Mouse (Mus musculus) myocyte (in vitro differentiated cells): ENCODE measurements at regions not wholly inside any gene's neighbourhood (a gene's known extent, or its start where the extent isn't known, plus 50 kb on each side); places are given as distances from the start of the nearest gene placed in this dataset.

Source experiments
- H3K27me3 ChIP-seq: one replicate; pipeline ENCODE4 v1.6.1; 2011; ENCODE audit not compliant: control insufficient read depth, insufficient read depth, insufficient read length
- H3K36me3 ChIP-seq: one replicate; pipeline ENCODE4 v1.6.1; 2011; ENCODE audit not compliant: control insufficient read depth, insufficient read depth
- H3K4me2 ChIP-seq: one replicate; pipeline ENCODE4 v1.6.1; 2011; ENCODE audit warnings: low read depth, control low read depth
- H3K4me3 ChIP-seq: one replicate; pipeline ENCODE4 v1.5.1; 2011; ENCODE audit warnings: mild to moderate bottlenecking, control low read depth, moderate library complexity
- H3K79me2 ChIP-seq: one replicate; pipeline ENCODE4 v1.6.1; 2011; ENCODE audit not compliant: control insufficient read depth, insufficient read depth
- H3ac ChIP-seq: one replicate; pipeline ENCODE4 v1.6.1; 2011; ENCODE audit not compliant: control insufficient read depth, insufficient read length
- CEBPB ChIP-seq: IDR thresholded peaks from 2 replicates; pipeline ENCODE4 v1.6.1; 2011; ENCODE audit warnings: mild to moderate bottlenecking, moderate library complexity; ENCODE audit not compliant: poor library complexity, insufficient read depth, severe bottlenecking
- E2F4 ChIP-seq: IDR thresholded peaks from one replicate; pipeline ENCODE4 v1.6.1; 2011; ENCODE audit warnings: mild to moderate bottlenecking, control low read depth, moderate library complexity; ENCODE audit not compliant: insufficient read depth
- MAX ChIP-seq: IDR thresholded peaks from one replicate; pipeline ENCODE4 v1.6.1; 2011; ENCODE audit warnings: low read depth, mild to moderate bottlenecking, control low read depth
- MYOD1 ChIP-seq, 3 experiments: IDR thresholded peaks; one replicate each; pipeline ENCODE4 v1.6.1; 2011; ENCODE audit warnings: control low read depth in 2 of 3, low read depth in 2 of 3, mild to moderate bottlenecking in 2 of 3, moderate library complexity in 1 of 3; ENCODE audit not compliant: insufficient read length in 2 of 3, control insufficient read depth in 1 of 3
- MYOG ChIP-seq, 3 experiments: IDR thresholded peaks; one replicate each; pipeline ENCODE4 v1.6.1; 2011; ENCODE audit warnings: control low read depth in 2 of 3, low read depth in 2 of 3, mild to moderate bottlenecking in 2 of 3; ENCODE audit not compliant: insufficient read length in 2 of 3, control insufficient read depth in 1 of 3, insufficient read depth in 1 of 3
- POLR2A ChIP-seq: IDR thresholded peaks from one replicate; pipeline ENCODE4 v1.6.1; 2011; ENCODE audit warnings: low read depth, mild to moderate bottlenecking, control low read depth, moderate library complexity; ENCODE audit not compliant: insufficient read length
- POLR2AphosphoS2 ChIP-seq: IDR thresholded peaks from one replicate; pipeline ENCODE4 v1.6.1; 2011; ENCODE audit warnings: low read depth, control low read depth; ENCODE audit not compliant: insufficient read length
- REST ChIP-seq: IDR thresholded peaks from one replicate; pipeline ENCODE4 v1.6.1; 2011; ENCODE audit warnings: mild to moderate bottlenecking, control low read depth, moderate library complexity; ENCODE audit not compliant: insufficient read depth, insufficient read length
- SRF ChIP-seq: IDR thresholded peaks from one replicate; pipeline ENCODE4 v1.6.1; 2011; ENCODE audit warnings: low read depth; ENCODE audit not compliant: control insufficient read depth, insufficient read length
- TCF12 ChIP-seq: IDR thresholded peaks from one replicate; pipeline ENCODE4 v1.6.1; 2011; ENCODE audit warnings: mild to moderate bottlenecking, control low read depth; ENCODE audit not compliant: poor library complexity, insufficient read depth, severe bottlenecking
- TCF3 ChIP-seq: IDR thresholded peaks from one replicate; pipeline ENCODE4 v1.6.1; 2011; ENCODE audit warnings: low read depth, control low read depth; ENCODE audit not compliant: insufficient read length
- USF1 ChIP-seq: IDR thresholded peaks from one replicate; pipeline ENCODE4 v1.6.1; 2011; ENCODE audit warnings: low read depth, mild to moderate bottlenecking, control low read depth, moderate library complexity

- H3ac ChIP-seq = no peak overlapping the region
- H3K79me2 ChIP-seq = no peaks in the 10 kb centered on the region
- no peak overlapping the region for H3K4me2 ChIP-seq
- TF ChIP-seq REST (no peak), E2F4 (no peak), CEBPB (no peak), POLR2AphosphoS2 (no peak), TCF3 (no peak), TCF12 (no peak), MYOG (IDR thresholded peaks at IDR 0.05; ENCODE audit: control insufficient read depth in 1 of 3, insufficient read depth in 1 of 3, insufficient read length in 2 of 3, low read depth in 2 of 3) (no peak), MYOD1 (IDR thresholded peaks at IDR 0.05; ENCODE audit: control insufficient read depth in 1 of 3, insufficient read length in 2 of 3, low read depth in 2 of 3) (no peak), SRF (no peak), USF1 (no peak), POLR2A (no peak), MAX (no peak)
- no peaks in the 10 kb centered on the region for H3K36me3 ChIP-seq
- H3K27me3 ChIP-seq = peaks cover 30% of the 10 kb centered on the region
- H3K4me3 ChIP-seq = no peak overlapping the region
Observed at GRCm38 (mm10) chr17:67569865-67570264, 62.7 kb downstream of the Lrrc30 start.

- Histone ChIP-seq H3ac (no peak overlapping the region), H3K4me2 (no peak overlapping the region), H3K36me3 (no peaks in the 10 kb centered on the region), H3K79me2 (no peaks in the 10 kb centered on the region), H3K27me3 (peaks cover 7% of the 10 kb centered on the region), H3K4me3 (no peak overlapping the region)
- TF ChIP-seq REST (no peak), MYOD1 (IDR thresholded peaks at IDR 0.05; ENCODE audit: control insufficient read depth in 1 of 3, insufficient read length in 2 of 3, low read depth in 2 of 3) (no peak), USF1 (no peak), TCF12 (no peak), SRF (no peak), TCF3 (no peak), POLR2A (no peak), E2F4 (no peak), MAX (no peak), MYOG (IDR thresholded peaks at IDR 0.05; ENCODE audit: control insufficient read depth in 1 of 3, insufficient read depth in 1 of 3, insufficient read length in 2 of 3, low read depth in 2 of 3) (no peak), POLR2AphosphoS2 (no peak), CEBPB (no peak)
Observed at GRCm38 (mm10) chr17:67566216-67566615, 66.3 kb downstream of the Lrrc30 start.

- no peak overlapping the region for H3K4me3 ChIP-seq
- no peak overlapping the region for H3ac ChIP-seq
- H3K27me3 ChIP-seq = peaks cover 7% of the 10 kb centered on the region
- TF ChIP-seq E2F4 = no peak
- TF ChIP-seq POLR2AphosphoS2 = no peak
- no peak for TF ChIP-seq CEBPB
- no peak for TF ChIP-seq POLR2A
- no peak for TF ChIP-seq REST
- H3K36me3 ChIP-seq = no peaks in the 10 kb centered on the region
- H3K79me2 ChIP-seq = no peaks in the 10 kb centered on the region
- no peak overlapping the region for H3K4me2 ChIP-seq
Observed at GRCm38 (mm10) chr17:67565746-67566145, 66.8 kb downstream of the Lrrc30 start.

- H3K36me3 ChIP-seq = no peaks in the 10 kb centered on the region
- no peak overlapping the region for H3ac ChIP-seq
- H3K4me3 ChIP-seq = no peak overlapping the region
- H3K4me2 ChIP-seq = no peak overlapping the region
- TF ChIP-seq POLR2A (no peak), MYOG (IDR thresholded peaks at IDR 0.05; ENCODE audit: control insufficient read depth in 1 of 3, insufficient read depth in 1 of 3, insufficient read length in 2 of 3, low read depth in 2 of 3) (no peak), CEBPB (no peak), USF1 (no peak), REST (no peak), MYOD1 (IDR thresholded peaks at IDR 0.05; ENCODE audit: control insufficient read depth in 1 of 3, insufficient read length in 2 of 3, low read depth in 2 of 3) (no peak), E2F4 (no peak), MAX (no peak), TCF3 (no peak), POLR2AphosphoS2 (no peak), TCF12 (no peak), SRF (no peak)
- peaks cover 7% of the 10 kb centered on the region for H3K27me3 ChIP-seq
- H3K79me2 ChIP-seq = no peaks in the 10 kb centered on the region
Observed at GRCm38 (mm10) chr17:67564845-67565244, 67.7 kb downstream of the Lrrc30 start.

GRCm38 (mm10) chr17:67563036-67563435, 69.5 kb downstream of the Lrrc30 start:
- no peak overlapping the region for H3K4me2 ChIP-seq
- no peak overlapping the region for H3ac ChIP-seq
- H3K79me2 ChIP-seq = no peaks in the 10 kb centered on the region
- no peak overlapping the region for H3K4me3 ChIP-seq
- TF ChIP-seq MYOD1 (IDR thresholded peaks at IDR 0.05; ENCODE audit: control insufficient read depth in 1 of 3, insufficient read length in 2 of 3, low read depth in 2 of 3) (no peak), TCF3 (no peak), POLR2AphosphoS2 (no peak), REST (no peak), USF1 (no peak), TCF12 (no peak), POLR2A (no peak), CEBPB (no peak), MYOG (IDR thresholded peaks at IDR 0.05; ENCODE audit: control insufficient read depth in 1 of 3, insufficient read depth in 1 of 3, insufficient read length in 2 of 3, low read depth in 2 of 3) (no peak), SRF (no peak), MAX (no peak), E2F4 (no peak)
- no peaks in the 10 kb centered on the region for H3K36me3 ChIP-seq
- H3K27me3 ChIP-seq = peaks cover 7% of the 10 kb centered on the region
